9 mouse cellular contexts compared by ENCODE assay signal in the genomic region with DNA sequence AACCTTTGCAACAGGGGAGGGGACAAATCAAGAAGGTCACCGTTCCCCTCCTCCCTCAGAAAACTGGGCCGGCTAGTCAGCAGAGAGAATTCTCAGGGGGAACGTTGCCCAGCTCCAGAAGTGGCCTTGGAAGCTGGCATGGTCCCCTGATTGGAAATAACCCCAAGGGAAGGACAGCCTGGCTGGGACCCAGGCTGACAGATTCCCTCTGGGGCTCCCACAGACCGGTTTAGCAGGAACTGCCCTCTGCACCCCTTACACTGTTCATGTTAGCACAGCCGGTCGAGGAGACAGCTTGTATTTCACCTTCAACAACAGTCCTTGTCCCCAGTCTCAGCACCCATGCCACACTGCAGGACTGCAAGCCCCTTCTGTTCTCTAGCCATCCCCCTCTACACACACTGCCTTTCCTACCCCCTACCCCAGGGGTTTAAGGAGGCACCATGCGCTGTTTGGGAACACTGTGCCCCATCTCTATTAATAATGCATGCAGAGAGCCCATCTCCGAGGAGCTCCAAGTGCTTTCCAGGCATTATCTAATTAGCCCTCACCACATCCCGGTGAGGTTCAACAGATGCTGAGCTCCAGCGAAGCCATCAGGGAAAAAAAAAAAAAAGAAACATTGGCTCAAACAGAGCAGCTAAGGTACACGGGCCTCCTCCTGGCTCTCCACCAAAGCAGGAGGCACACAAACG.
DNase-seq lines count a peak whose midpoint lies in the region; ATAC-seq lines count a peak whose summit lies in the region.
"Had no signal": no experiment of that assay in that cellular context is flagged by ENCODE, and none has a peak within 500 bp of the region (broad histone marks: within the 10 kb centered on the region; RNA-seq: fewer than 3 reads in every experiment).

No protein-coding gene starts in this region.

- H3K27me3 ChIP-seq in forebrain, embryonic 10.5 days (ENCODE audit: poor library complexity, severe bottlenecking): peaks cover 11% of the 10 kb centered on the region
- peaks cover 34% of the 10 kb centered on the region; the same call in 1 of the 2 replicates for H3K27me3 ChIP-seq in forebrain, embryonic 12.5 days
- no peaks in the 10 kb centered on the region; the same call in 1 of the 2 replicates for H3K27me3 ChIP-seq in forebrain, embryonic 16.5 days (replicated peaks; ENCODE audit: control insufficient read depth, insufficient read depth, low read length)
- H3K27me3 ChIP-seq in kidney, embryonic 14.5 days (ENCODE audit: control insufficient read depth, insufficient read depth, low read length): no peaks in the 10 kb centered on the region

- WGBS in forebrain, embryonic 10.5 days: 48% methylated on average over 12 of the region's 12 CpGs
- WGBS in forebrain, embryonic 12.5 days: 32% methylated on average over 12 of the region's 12 CpGs
- WGBS in forebrain, embryonic 16.5 days: 23% methylated on average over 12 of the region's 12 CpGs
- 30% methylated on average over 12 of the region's 12 CpGs for WGBS in kidney, embryonic 14.5 days

- DNase-seq in forebrain, embryonic 10.5 days (ENCODE audit: extremely low spot score, low spot score): no peak
- peak; percentile 78 for DNase-seq in adrenal gland, adult 2 months
- peak; percentile 21 for DNase-seq in ovary, postnatal 14 days (ENCODE audit: low spot score)
- no peak for DNase-seq in left cerebral cortex, postnatal 10 days (ENCODE audit: extremely low spot score in 1 of 2, low spot score in 2 of 2)
- no peak for DNase-seq in thymus, postnatal 0 days (ENCODE audit: low spot score)

- peak overlapping the region; percentile 8; the same call in 1 of the 2 replicates for H3K27ac ChIP-seq in forebrain, embryonic 10.5 days
- H3K27ac ChIP-seq in forebrain, embryonic 12.5 days: no peak overlapping the region
- H3K27ac ChIP-seq in forebrain, embryonic 16.5 days (ENCODE audit: low read length): no peak overlapping the region
- H3K27ac ChIP-seq in kidney, embryonic 14.5 days (ENCODE audit: low read depth, low read length): no peak overlapping the region
- H3K27ac ChIP-seq: midbrain, embryonic 12.5 days had no signal

- no peak for ATAC-seq in forebrain, embryonic 12.5 days (ENCODE audit: low FRiP score)
- peak; percentile 20; the same call in 1 of the 2 replicates for ATAC-seq in forebrain, embryonic 16.5 days
- ATAC-seq in kidney, embryonic 14.5 days (ENCODE audit: low FRiP score, low TSS enrichment): peak; percentile 48

- H3K36me3 ChIP-seq in forebrain, embryonic 10.5 days (replicated peaks): no peaks in the 10 kb centered on the region
- no peaks in the 10 kb centered on the region for H3K36me3 ChIP-seq in forebrain, embryonic 12.5 days (replicated peaks)
- H3K36me3 ChIP-seq in forebrain, embryonic 16.5 days (ENCODE audit: control insufficient read depth, insufficient read depth): no peaks in the 10 kb centered on the region
- no peaks in the 10 kb centered on the region for H3K36me3 ChIP-seq in kidney, embryonic 14.5 days (ENCODE audit: control insufficient read depth, insufficient read depth, low read length)
- H3K36me3 ChIP-seq: midbrain, embryonic 12.5 days had no signal

- H3K9ac ChIP-seq in forebrain, embryonic 12.5 days: no peak overlapping the region
- H3K9ac ChIP-seq in forebrain, embryonic 16.5 days (replicated peaks; ENCODE audit: low read depth, low read length): no peak overlapping the region
- no peak overlapping the region for H3K9ac ChIP-seq in kidney, embryonic 14.5 days (ENCODE audit: low read depth, low read length)
- H3K9ac ChIP-seq: midbrain, embryonic 12.5 days had no signal

- intact Hi-C loops in left cerebral cortex, postnatal 10 days (cut with DNase I): no loop called here

- peaks cover 26% of the 10 kb centered on the region for H3K4me1 ChIP-seq in forebrain, embryonic 10.5 days
- peaks cover 22% of the 10 kb centered on the region for H3K4me1 ChIP-seq in forebrain, embryonic 12.5 days
- H3K4me1 ChIP-seq in forebrain, embryonic 16.5 days (replicated peaks; ENCODE audit: control insufficient read depth, insufficient read depth, low read length): peaks cover 8% of the 10 kb centered on the region
- peaks cover 28% of the 10 kb centered on the region for H3K4me1 ChIP-seq in kidney, embryonic 14.5 days (ENCODE audit: control insufficient read depth, insufficient read depth, low read length)

- H3K4me2 ChIP-seq in forebrain, embryonic 12.5 days: no peak overlapping the region
- H3K4me2 ChIP-seq in forebrain, embryonic 16.5 days (ENCODE audit: low read length): no peak overlapping the region
- no peak overlapping the region for H3K4me2 ChIP-seq in kidney, embryonic 14.5 days (replicated peaks; ENCODE audit: low read depth, low read length)
- H3K4me2 ChIP-seq: midbrain, embryonic 12.5 days had no signal

- H3K9me3 ChIP-seq in forebrain, embryonic 10.5 days: no peaks in the 10 kb centered on the region
- H3K9me3 ChIP-seq in forebrain, embryonic 12.5 days: no peaks in the 10 kb centered on the region
- no peaks in the 10 kb centered on the region for H3K9me3 ChIP-seq in forebrain, embryonic 16.5 days (ENCODE audit: control insufficient read depth, low read length)
- H3K9me3 ChIP-seq in kidney, embryonic 14.5 days (ENCODE audit: control insufficient read depth, low read length): no peaks in the 10 kb centered on the region
- H3K9me3 ChIP-seq: midbrain, embryonic 12.5 days had no signal

- no peak overlapping the region for H3K4me3 ChIP-seq in forebrain, embryonic 10.5 days
- no peak overlapping the region for H3K4me3 ChIP-seq in forebrain, embryonic 12.5 days (replicated peaks)
- no peak overlapping the region for H3K4me3 ChIP-seq in forebrain, embryonic 16.5 days (replicated peaks; ENCODE audit: low read length)
- no peak overlapping the region for H3K4me3 ChIP-seq in kidney, embryonic 14.5 days (ENCODE audit: low read length)
- H3K4me3 ChIP-seq: midbrain, embryonic 12.5 days had no signal

Comparison
In these comparisons a context has a peak if more than half of its experiments do, and no peak if none do; other contexts are left out.
1. DNase-seq: peak in adrenal gland, adult 2 months (single experiment) and ovary, postnatal 14 days (single experiment); none in forebrain, embryonic 10.5 days (single experiment), left cerebral cortex, postnatal 10 days (0 of 2) and thymus, postnatal 0 days (single experiment).